Mouse (Mus musculus): ENCODE measurements around the gene Plekhg2. TPM values are rescaled to one million over a fixed set of nuclear protein-coding genes. Genes with fewer than 3 reads are reported as not detected.

Gene Plekhg2
- polyA plus RNA-seq, 1 experiment from 2014 or later: 96.9 TPM

DNA sequence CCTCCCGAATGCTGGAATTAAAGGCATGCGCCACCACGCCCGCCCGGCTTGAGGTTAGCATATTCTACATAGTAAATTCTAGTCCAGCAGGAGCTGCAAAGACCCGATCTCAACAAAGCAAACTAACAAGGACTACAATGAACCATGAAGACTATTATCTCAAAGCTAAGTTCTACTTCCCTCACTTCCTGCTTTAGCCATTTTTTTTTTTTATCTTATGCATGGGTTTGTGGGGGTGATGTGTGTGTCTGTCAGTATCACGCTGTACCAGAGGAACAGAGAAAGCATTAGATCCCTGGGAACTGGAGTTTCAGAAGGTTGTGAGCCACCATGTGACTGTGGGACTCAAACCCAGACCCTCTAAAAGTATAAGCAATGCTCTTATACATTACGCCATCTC, 47.1 kb downstream of the Plekhg2 start:
- H3K27me3 ChIP-seq: no peaks in the 10 kb centered on the region
- 98% methylated on average over 8 of the region's 8 CpGs for WGBS
- no peak overlapping the region for H3K9ac ChIP-seq (replicated peaks)
- ATAC-seq (ENCODE audit: insufficient number of reproducible peaks, insufficient read depth, low FRiP score, low TSS enrichment, low read depth): no peak
- peaks cover 100% of the 10 kb centered on the region for H3K36me3 ChIP-seq
- H3K4me1 ChIP-seq (replicated peaks): no peaks in the 10 kb centered on the region
- no peak overlapping the region for H3K4me3 ChIP-seq (replicated peaks)
- H3K27ac ChIP-seq: no peak overlapping the region
- no peak overlapping the region for H3K4me2 ChIP-seq
- no peaks in the 10 kb centered on the region for H3K9me3 ChIP-seq

DNA sequence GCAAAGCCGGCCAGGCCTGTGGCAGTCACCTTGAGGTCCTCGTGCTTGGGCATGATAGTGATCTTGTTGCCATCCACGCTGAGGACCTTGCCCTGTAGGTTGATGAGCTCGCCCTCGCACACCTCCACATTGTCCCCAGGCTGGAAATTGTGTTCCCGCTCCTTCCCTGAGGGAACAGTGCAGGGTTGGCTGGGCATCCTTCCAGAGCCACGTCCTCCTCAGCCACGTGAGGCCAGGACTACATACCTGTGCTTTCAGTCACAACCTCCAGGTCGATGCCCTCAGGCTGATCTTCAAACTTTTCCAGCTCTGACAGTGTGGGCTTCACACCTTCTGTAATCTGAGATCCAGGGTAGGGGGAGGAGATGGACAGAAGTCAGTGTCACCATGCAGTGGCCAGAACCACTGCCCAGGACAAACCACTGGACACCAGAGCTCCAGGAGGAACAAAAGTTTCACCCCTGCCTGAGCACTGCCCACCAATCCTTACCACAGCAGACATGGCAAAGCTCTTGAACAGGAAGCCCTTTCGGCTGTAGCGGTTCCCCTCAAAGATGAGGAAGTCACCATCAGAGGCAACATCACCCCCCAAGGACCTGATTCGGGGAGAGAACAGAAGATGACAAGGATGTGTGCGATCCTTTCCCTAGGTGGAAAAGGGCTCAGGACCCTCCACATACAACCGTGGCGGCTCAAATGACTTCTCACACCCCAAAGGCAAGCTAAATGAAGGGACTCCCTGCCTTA, 50.3 kb downstream of the Plekhg2 start:
- WGBS: 93% methylated on average over 15 of the region's 15 CpGs
- H3K9ac ChIP-seq (replicated peaks): no peak overlapping the region

DNA sequence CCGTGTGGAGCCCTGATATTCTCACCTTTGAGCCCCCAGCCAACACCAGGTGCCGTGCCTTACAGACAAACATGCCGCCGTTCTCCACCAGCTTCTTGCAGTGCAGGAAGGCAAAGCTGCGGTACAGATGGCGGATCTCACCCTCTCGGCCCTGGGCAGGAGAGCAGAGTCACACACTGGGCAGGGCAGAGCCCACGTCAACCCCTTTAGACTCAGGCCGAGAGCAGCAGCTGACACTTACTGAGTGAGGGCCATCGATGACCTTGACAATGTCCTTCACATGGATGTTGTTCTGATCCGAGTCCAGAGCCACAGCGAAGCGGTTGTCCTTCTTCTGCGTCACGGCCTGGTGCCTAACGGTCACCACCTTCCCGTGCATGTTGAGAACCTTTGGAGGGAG, 53.7 kb downstream of the Plekhg2 start:
- Histone ChIP-seq H3K4me2 (no peak overlapping the region), H3K4me3 (replicated peaks) (no peak overlapping the region), H3K27me3 (no peaks in the 10 kb centered on the region), H3K4me1 (replicated peaks) (no peaks in the 10 kb centered on the region), H3K36me3 (peaks cover 99% of the 10 kb centered on the region), H3K27ac (no peak overlapping the region), H3K9me3 (no peaks in the 10 kb centered on the region), H3K9ac (replicated peaks) (no peak overlapping the region)
- ATAC-seq (ENCODE audit: insufficient number of reproducible peaks, insufficient read depth, low FRiP score, low TSS enrichment, low read depth): no peak
- WGBS: 96% methylated on average over 17 of the region's 17 CpGs

More for the DNA sequence above, 50.3 kb downstream of the Plekhg2 start:
- Histone ChIP-seq H3K27ac (no peak overlapping the region), H3K4me2 (no peak overlapping the region), H3K9me3 (no peaks in the 10 kb centered on the region), H3K36me3 (peaks cover 100% of the 10 kb centered on the region), H3K4me3 (replicated peaks) (no peak overlapping the region), H3K27me3 (no peaks in the 10 kb centered on the region), H3K4me1 (replicated peaks) (no peaks in the 10 kb centered on the region)
- ATAC-seq (ENCODE audit: insufficient number of reproducible peaks, insufficient read depth, low FRiP score, low TSS enrichment, low read depth): no peak

DNA sequence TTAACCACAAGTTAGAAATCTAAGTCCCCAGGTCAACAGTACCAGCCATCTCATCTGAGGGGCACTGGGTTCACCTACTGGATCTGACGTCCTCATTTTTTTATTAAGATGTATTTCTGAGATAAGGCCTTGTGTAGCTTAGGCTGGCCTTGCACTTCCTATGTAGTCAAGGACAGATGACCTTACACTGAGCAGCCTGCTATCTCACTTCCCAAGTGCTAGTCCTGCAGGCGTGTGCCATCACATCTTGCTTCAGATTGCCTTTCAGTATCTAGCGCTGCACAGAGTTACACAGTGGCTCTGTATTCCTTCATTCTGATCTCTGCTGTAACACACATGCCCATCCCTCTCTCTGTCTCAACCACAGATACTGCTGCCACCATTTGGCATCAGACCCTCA, 54.4 kb downstream of the Plekhg2 start:
- Histone ChIP-seq H3K9ac (replicated peaks) (no peak overlapping the region), H3K27me3 (no peaks in the 10 kb centered on the region)
- WGBS: 91% methylated on average over 3 of the region's 3 CpGs

DNA sequence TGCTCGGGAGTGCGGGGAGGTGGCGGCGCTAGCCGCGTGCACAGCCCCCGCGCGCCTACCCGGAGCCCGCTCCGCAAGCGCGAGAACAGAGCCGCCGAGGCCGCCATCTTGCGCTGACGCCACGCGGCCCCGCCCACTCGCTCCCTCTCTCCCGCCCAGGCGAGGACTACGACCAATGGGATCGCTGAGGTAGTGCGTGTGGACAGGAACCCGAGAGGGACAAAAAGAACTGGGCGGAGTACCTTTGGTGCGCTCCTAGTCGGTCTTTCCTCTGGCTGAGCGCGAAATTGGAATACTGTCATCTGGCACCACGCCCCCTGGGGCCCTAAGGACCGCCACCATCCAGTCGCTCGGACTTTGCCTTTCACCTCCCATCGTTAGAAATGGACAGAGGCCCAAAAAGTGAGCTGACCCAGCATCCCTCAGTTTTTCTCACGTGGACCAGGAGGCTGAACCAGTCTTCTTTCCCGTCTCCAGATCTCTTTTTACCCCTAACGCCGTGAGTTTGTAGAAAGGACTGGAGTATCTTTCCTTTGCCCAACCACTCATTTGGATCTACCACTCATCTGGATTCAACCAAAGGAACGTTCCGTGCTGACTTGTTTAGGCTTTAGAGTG, 60.4 kb downstream of the Plekhg2 start, which contains the start of gene Timm50:
Gene Timm50, minus strand, starts transcription at position 147 of the 618 bp plus-strand sequence.
- peak within 1 kb of the TSS; percentile 92 for H3K9ac ChIP-seq (replicated peaks)
- peak; percentile 95 for ATAC-seq (ENCODE audit: insufficient number of reproducible peaks, insufficient read depth, low FRiP score, low TSS enrichment, low read depth)
- H3K9me3 ChIP-seq: no peaks in the 10 kb centered on the region
- WGBS: under 1% methylated on average over 45 of the region's 45 CpGs
- peak within 1 kb of the TSS; percentile 66; the same call in 1 of the 2 replicates for H3K27ac ChIP-seq
- peak within 1 kb of the TSS; percentile 89 for H3K4me3 ChIP-seq (replicated peaks)
- peak within 1 kb of the TSS; percentile 84 for H3K4me2 ChIP-seq
- H3K27me3 ChIP-seq: no peaks in the 10 kb centered on the region
- H3K4me1 ChIP-seq (replicated peaks): peaks cover 14% of the 10 kb centered on the region
- H3K36me3 ChIP-seq: peaks cover 65% of the 10 kb centered on the region

More for the DNA sequence above, 54.4 kb downstream of the Plekhg2 start:
- H3K4me1 ChIP-seq (replicated peaks): no peaks in the 10 kb centered on the region
- H3K36me3 ChIP-seq: peaks cover 92% of the 10 kb centered on the region
- no peak overlapping the region for H3K4me3 ChIP-seq (replicated peaks)
- H3K4me2 ChIP-seq: no peak overlapping the region
- no peak overlapping the region for H3K27ac ChIP-seq
- H3K9me3 ChIP-seq: no peaks in the 10 kb centered on the region
- ATAC-seq (ENCODE audit: insufficient number of reproducible peaks, insufficient read depth, low FRiP score, low TSS enrichment, low read depth): no peak

DNA sequence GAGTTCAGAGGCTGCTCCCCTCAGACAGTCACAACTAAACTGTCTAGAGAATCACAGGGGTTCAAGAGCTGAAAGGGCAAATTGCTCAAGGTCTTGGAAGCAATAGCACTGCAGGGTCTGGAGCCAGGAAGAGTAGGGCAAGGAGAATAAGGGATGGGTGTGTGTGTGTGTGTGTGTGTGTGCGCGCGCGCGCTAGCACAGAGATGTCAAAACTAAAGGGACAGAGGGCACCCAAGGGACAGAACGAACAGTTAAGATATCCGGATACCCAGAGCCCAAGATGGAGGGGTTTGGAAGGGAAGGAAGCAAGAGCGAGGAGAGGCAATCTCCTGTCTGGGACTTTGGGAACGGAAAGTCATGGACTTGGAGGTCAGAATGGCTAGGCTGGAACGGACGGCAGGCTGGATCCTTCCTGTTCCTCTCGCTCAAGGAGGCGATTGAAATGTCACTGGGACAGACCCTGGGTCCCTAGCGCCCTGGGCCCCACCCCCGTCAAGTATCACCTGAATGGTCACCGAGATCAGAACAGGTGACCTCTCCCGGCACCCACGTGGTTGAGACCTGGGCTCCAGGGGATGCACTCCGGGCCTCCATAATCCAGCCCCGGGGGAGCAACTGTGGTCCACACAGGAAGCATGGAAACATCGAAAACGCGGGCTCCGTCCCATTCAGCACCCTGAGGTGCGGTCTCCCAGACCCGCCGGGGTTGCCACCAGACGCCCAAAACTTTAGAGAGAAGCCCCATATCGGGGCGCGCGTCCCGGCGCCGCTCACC, 61.1 kb downstream of the Plekhg2 start:
- Histone ChIP-seq H3K27ac (peak overlapping the region; percentile 66; the same call in 1 of the 2 replicates), H3K4me1 (replicated peaks) (peaks cover 14% of the 10 kb centered on the region), H3K9me3 (no peaks in the 10 kb centered on the region), H3K36me3 (peaks cover 65% of the 10 kb centered on the region), H3K4me2 (peak overlapping the region; percentile 84), H3K9ac (replicated peaks) (peak overlapping the region; percentile 92), H3K4me3 (replicated peaks) (peak overlapping the region; percentile 89), H3K27me3 (no peaks in the 10 kb centered on the region)
- WGBS: 8% methylated on average over 35 of the region's 35 CpGs
- peak; percentile 5; the same call in 1 of the 2 replicates for ATAC-seq (ENCODE audit: insufficient number of reproducible peaks, insufficient read depth, low FRiP score, low TSS enrichment, low read depth)

DNA sequence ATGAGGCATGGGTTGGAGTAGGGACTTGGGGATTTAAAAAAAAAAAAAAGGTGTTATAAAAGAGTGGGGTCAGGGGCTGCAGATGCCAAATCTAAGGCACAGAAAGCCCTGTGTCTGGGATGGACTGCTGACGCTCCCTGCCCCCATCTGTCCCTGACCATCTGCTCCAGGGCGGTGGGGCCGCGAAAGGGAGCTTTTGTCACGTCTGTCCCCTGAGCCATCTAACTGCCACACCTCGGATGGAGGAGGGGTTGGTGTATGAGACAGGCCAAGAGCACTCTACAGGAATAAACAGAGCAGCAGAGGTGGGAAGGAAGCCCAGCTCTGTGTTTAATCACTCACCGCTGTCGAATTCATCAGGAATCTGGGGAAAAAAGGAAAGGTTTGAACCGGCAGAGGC, 62.7 kb downstream of the Plekhg2 start:
- H3K4me1 ChIP-seq (replicated peaks): peaks cover 14% of the 10 kb centered on the region
- no peak for ATAC-seq (ENCODE audit: insufficient number of reproducible peaks, insufficient read depth, low FRiP score, low TSS enrichment, low read depth)
- H3K9ac ChIP-seq (replicated peaks): no peak overlapping the region
- H3K4me2 ChIP-seq: peak overlapping the region; percentile 84; the same call in 1 of the 2 replicates
- no peaks in the 10 kb centered on the region for H3K27me3 ChIP-seq
- H3K4me3 ChIP-seq (replicated peaks): 0 out of 2 replicates have a peak overlapping the region, but pooled peaks have one; percentile 0
- no peaks in the 10 kb centered on the region for H3K9me3 ChIP-seq
- no peak overlapping the region for H3K27ac ChIP-seq
- 39% methylated on average over 9 of the region's 9 CpGs for WGBS
- H3K36me3 ChIP-seq: peaks cover 65% of the 10 kb centered on the region

Other genes with a start within 250 kb of the Plekhg2 start
- 0.04 and 0.05 TPM in 2 replicates for gene 9530053A07Rik, start 243.1 kb downstream of the Plekhg2 start, polyA plus RNA-seq (2016; fragmentation: Nextera tagmentation; extraction: Ambion mirVana)
- gene Fbl, start 202.9 kb downstream of the Plekhg2 start, polyA plus RNA-seq (2016; fragmentation: Nextera tagmentation; extraction: Ambion mirVana): 159 and 169 TPM in 2 replicates
- gene Dyrk1b, start 193.1 kb downstream of the Plekhg2 start, polyA plus RNA-seq (2016; fragmentation: Nextera tagmentation; extraction: Ambion mirVana): 17.6 and 20.5 TPM in 2 replicates
- gene Eid2, start 104.7 kb downstream of the Plekhg2 start, polyA plus RNA-seq (2016; fragmentation: Nextera tagmentation; extraction: Ambion mirVana): 5.4 and 18.9 TPM in 2 replicates
- 17.6 and 18.5 TPM in 2 replicates for gene Eid2b, start 94.9 kb downstream of the Plekhg2 start, polyA plus RNA-seq (2016; fragmentation: Nextera tagmentation; extraction: Ambion mirVana)
- not detected in 2 replicates for gene Selenov, start 81.4 kb downstream of the Plekhg2 start, polyA plus RNA-seq (2016; fragmentation: Nextera tagmentation; extraction: Ambion mirVana)
- 3.5 and 3.7 TPM in 2 replicates for gene Dll3, start 70.4 kb downstream of the Plekhg2 start, polyA plus RNA-seq (2016; fragmentation: Nextera tagmentation; extraction: Ambion mirVana)
- 166 and 169 TPM in 2 replicates for gene Timm50, start 60.5 kb downstream of the Plekhg2 start, polyA plus RNA-seq (2016; fragmentation: Nextera tagmentation; extraction: Ambion mirVana)
- gene Supt5, start 33.9 kb downstream of the Plekhg2 start, polyA plus RNA-seq (2016; fragmentation: Nextera tagmentation; extraction: Ambion mirVana): 99.0 and 117 TPM in 2 replicates
- 915 and 927 TPM in 2 replicates for gene Rps16, start 21.9 kb downstream of the Plekhg2 start, polyA plus RNA-seq (2016; fragmentation: Nextera tagmentation; extraction: Ambion mirVana)
- 7.1 and 7.7 TPM in 2 replicates for gene Zfp36, start 7.7 kb upstream of the Plekhg2 start, polyA plus RNA-seq (2016; fragmentation: Nextera tagmentation; extraction: Ambion mirVana)
- 45.4 and 51.6 TPM in 2 replicates for gene Med29, start 20.1 kb upstream of the Plekhg2 start, polyA plus RNA-seq (2016; fragmentation: Nextera tagmentation; extraction: Ambion mirVana)
- gene Paf1, start 20.4 kb upstream of the Plekhg2 start, polyA plus RNA-seq (2016; fragmentation: Nextera tagmentation; extraction: Ambion mirVana): 83.0 and 86.8 TPM in 2 replicates
- gene Gmfg, start 64.8 kb upstream of the Plekhg2 start, polyA plus RNA-seq (2016; fragmentation: Nextera tagmentation; extraction: Ambion mirVana): 6.2 and 9.0 TPM in 2 replicates
- 7.5 and 7.9 TPM in 2 replicates for gene Lrfn1, start 79.4 kb upstream of the Plekhg2 start, polyA plus RNA-seq (2016; fragmentation: Nextera tagmentation; extraction: Ambion mirVana)
- not detected in 2 replicates for gene Ifnl2, start 137.9 kb upstream of the Plekhg2 start, polyA plus RNA-seq (2016; fragmentation: Nextera tagmentation; extraction: Ambion mirVana)
- not detected in 2 replicates for gene Ifnl3, start 150.2 kb upstream of the Plekhg2 start, polyA plus RNA-seq (2016; fragmentation: Nextera tagmentation; extraction: Ambion mirVana)
- gene Sycn, start 168.3 kb upstream of the Plekhg2 start, polyA plus RNA-seq (2016; fragmentation: Nextera tagmentation; extraction: Ambion mirVana): not detected in 2 replicates
- not detected in 2 replicates for gene Nccrp1, start 174.7 kb upstream of the Plekhg2 start, polyA plus RNA-seq (2016; fragmentation: Nextera tagmentation; extraction: Ambion mirVana)
- gene Samd4b, start 225.5 kb upstream of the Plekhg2 start, polyA plus RNA-seq (2016; fragmentation: Nextera tagmentation; extraction: Ambion mirVana): 30.5 and 36.0 TPM in 2 replicates
- 42.4 and 44.1 TPM in 2 replicates for gene Pak4, start 225.6 kb upstream of the Plekhg2 start, polyA plus RNA-seq (2016; fragmentation: Nextera tagmentation; extraction: Ambion mirVana)